Mouse (Mus musculus) heart, adult 11 months (tissue): ENCODE data around the gene Anp32a.
A peak's percentile ranks its signal among the peaks of the same experiment; 100 is the strongest.

Experiments
- DNase-seq: peaks from one replicate; pipeline ENCODE4 v3.0.0; 2022

Anp32a gene

GRCm38 (mm10) chr9:62370186-62370585, 29.1 kb downstream of the Anp32a start:
- DNase-seq: no peak

DNA sequence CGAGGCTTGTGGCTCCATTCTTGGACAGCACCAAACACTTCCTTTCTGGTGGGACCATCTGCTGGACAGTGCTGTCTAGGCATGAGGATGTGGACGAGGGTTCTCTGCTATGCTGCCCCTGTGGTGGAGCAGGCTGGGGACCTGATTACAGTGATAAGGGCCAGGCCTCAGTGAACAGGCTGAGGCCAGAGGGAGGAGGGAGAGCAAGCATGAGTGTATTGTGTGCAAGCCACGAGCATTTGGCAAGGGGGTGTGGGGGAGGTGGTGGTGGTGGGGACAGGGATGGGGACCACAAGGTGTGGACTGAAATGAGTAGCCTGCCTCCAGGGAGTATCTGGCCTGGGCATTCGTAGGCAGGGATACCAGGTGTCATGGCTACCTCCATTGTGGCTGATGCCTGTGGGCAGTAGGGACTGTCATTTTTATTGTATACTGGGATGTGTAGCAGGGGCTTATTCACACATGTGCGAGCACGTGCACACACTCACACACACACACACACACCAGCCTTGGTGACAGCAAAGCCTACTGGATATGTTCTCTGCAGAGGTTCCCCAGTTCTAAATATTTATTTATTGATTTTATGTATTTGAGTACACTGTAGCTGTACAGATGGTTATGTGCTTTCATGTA, 29.7 kb downstream of the Anp32a start:
- peak; percentile 87 for DNase-seq

- peak; percentile 95 for DNase-seq
These were observed 30.9 kb downstream of the Anp32a start for GRCm38 (mm10) chr9:62371745-62372555.

DNA sequence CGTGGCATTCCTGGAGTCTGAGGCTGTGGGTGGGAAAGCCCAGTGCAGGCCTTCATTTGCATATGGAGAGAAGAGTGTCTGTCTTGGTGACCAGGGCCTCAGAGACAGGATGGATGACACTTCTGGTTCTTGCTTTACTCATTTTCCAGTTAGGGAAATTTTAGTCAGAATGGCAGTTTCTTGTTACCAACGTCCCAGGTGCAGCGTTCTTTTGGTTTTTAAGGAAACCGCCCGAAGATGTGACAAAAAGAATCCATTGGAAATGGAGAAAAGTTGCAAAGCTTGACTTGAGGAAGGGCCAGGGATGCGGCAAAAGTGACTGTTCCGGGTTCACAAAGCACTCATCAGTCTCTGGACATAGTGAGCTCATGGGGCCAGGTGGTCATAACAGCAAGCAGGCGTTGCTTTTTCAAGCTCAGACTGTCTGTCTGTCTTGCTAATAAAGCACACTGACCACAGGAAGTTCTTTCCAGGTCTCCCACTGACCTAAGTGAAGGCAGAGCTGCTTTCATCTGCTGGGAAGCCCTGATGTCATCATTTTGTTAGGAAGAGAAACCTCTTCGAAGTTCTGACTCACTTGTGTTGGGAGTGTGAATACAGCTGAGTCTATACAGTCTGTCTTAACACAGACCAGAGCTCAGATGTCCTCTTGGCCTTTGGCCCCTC, 31.6 kb downstream of the Anp32a start:
- DNase-seq: peak; percentile 87

DNA sequence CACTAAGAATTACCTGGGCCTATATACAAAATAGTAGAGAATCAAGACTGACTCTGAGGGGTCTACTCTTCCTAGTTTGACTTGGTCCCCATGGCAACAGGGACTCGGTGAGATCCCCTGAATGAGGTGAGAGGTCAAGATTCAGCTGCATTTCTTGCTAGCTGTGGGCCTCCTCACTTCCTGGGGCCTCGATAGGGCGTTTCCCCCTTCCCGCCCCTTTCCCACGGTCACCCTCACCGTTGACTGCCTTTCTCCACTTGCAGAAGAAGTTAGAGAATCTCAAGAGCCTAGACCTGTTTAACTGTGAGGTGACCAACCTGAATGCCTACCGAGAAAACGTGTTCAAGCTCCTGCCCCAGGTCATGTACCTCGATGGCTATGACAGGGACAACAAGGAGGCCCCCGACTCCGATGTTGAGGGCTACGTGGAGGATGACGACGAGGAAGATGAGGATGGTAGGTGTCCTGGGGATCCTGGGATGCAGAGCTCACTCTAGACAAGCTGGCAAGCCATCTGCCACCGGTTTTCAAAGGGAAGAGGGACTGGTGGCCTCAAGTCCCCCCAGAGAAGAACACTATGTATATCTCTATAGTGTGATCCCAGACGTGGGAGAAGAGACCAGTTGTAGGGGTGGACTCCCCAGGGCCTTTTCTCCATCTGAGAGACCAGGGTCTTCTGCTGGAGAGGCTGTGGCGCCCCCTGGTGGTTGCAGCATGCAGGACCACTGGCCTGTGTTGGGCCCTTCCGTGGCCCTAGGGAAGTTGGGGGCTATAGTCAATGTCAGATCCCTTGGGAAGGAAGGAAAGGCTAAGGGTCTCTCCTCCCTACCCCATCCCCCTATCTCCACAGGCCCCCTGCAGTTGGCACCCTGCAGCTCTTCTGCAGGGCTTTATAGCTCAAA, 32.4 kb downstream of the Anp32a start:
- DNase-seq: peak; percentile 97

DNA sequence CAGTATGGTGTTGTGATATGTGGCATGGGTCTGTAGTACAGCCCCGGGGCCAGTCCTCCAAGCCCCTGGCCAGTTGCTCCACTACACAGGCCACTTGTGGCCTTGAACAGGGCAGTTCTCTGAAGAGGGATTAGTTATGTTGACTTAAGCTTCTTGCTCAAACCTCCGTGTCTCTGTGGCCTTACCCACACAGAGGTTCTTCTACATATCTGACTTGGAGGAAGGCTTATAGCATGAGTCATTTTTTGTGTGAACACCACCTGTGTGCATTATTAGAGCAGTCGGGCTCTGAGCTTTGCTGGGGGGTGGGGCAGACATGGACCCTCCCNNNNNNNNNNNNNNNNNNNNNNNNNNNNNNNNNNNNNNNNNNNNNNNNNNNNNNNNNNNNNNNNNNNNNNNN, 33.2 kb downstream of the Anp32a start:
- DNase-seq: peak; percentile 90

- no peak for DNase-seq
These were observed 36.8 kb downstream of the Anp32a start for GRCm38 (mm10) chr9:62377897-62378296.

GRCm38 (mm10) chr9:62380351-62380750, 39.3 kb downstream of the Anp32a start:
- no peak for DNase-seq

GRCm38 (mm10) chr9:62381402-62381913, 40.4 kb downstream of the Anp32a start:
- DNase-seq: peak; percentile 97

GRCm38 (mm10) chr9:62382519-62383084, 41.5 kb downstream of the Anp32a start:
- peak; percentile 95 for DNase-seq

DNA sequence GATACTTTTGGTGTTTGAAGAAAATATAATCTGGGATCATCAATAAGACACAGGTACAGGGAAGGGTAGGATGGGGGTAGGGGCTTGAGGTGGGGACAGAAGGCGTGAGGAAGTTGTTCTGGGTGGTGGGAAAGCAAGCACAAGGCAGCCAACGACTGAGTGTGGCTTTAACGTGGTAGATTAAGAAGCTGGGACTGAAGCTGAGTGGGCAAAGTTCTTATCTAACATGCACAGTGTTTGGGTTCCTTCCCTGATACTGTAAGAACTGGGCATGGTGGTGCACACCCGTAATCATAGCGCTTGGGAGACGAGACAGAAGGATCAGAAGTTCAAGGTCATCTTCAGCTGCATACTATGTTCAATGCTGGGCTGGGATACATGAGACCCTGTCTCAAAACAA, 44.0 kb downstream of the Anp32a start:
- DNase-seq: no peak

DNA sequence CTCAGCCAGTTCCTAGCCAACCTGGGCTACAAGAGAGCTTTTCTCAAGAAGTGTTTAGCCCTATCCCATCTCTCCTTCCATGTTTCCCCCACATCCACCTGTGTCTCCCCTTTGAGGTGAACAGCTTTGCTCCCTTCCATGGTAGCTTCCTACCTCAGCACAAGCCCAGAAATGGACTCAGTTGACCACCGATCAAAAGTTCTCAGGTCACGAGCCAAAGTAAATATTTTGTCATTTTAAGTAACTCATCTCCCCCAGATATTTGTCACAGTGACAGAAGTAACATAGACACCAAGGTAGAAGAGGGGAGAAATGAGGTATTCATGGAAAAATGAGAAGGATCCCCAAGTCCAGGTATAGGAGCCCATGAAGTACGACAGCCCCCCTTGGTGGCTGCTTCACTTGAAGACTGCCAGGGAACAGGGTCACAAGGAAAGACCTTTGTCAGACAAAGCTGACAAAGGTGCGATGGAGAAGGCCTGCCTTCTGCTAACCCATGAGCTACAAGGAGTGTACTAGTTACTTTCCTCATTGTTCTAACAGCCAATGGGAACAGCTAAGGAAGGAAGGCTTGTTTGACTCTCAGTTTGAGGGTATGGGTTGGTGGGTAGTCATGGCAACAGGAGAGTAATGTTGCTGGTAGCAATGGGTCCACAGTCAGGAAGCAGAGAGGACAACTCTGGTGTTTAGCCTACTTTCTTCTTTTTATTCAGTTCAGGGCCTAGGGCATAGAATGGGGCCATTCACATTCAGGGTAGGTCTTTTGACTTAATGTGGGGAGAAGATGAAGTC, 44.8 kb downstream of the Anp32a start:
- DNase-seq: no peak

GRCm38 (mm10) chr9:62389735-62390134, 48.6 kb downstream of the Anp32a start:
- DNase-seq: no peak

DNA sequence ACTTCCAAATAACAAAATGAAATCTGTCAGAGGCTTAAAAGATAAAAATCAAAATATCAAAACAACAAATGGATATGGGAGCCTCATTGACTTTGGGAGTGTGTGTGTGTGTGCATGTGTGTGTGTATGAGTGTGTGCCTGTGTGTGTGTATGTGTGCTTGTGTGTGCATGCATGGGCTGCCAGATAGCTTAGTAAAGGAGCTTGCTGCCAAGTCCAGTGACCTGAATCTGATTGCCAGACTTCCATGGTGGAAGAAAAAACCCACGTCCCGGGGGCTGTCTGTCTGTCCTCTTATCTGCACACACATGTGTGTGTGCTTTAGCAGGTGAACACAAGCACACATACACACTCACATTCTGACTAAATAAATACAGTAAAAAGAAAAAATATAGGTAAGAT, 52.4 kb downstream of the Anp32a start:
- DNase-seq: no peak

- DNase-seq: no peak
These were observed 53.1 kb downstream of the Anp32a start for GRCm38 (mm10) chr9:62394163-62394562.

DNA sequence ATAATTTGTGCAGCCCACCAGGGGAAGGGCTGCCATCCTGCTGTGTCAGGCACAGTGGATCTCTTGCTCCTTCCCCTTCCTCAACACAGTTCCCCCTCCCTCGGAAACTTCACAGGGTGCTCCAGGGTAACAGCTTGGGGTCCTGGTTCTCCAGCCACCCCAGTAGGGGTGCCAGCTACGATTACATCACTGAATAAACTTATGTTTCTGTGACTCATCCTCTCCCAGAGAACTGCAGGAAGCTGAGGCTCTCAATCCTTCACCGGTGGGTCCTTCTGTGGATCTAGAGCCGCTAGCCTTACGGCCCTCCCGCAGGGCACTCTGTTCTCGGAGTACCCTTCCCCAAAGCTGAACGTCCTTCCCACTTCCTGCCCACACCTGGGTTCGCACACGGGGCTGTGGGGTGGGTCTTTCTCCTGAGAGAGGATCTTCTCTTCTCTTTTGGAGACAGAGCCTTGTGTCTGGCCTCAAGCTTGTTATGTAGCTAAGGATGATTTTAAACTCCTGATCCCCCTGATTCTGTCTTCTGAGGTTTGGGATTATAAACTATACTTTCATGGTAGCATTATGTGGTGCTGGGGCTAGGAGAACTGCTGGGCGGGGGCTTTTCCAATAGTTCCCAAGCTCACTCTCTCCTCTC, 59.6 kb downstream of the Anp32a start:
- no peak for DNase-seq

DNA sequence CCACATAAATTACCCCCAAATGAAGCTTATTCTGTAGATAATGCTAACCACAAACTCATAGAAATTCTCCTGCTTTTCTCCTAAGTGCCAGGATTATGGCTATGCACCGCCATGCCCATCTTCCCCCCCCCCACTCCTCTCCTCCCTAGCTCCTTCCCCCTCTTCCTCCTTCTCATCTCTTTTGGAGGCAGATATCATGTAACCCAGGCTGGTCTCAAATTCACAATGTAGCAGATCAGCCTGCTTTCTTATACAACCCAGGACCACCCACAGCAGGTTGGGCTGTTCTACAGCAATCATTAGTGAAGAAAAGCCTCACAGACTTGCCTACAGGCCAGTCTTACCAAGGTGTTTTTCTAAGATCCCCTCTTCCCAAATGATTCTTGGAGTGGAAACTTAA, 60.5 kb downstream of the Anp32a start:
- no peak for DNase-seq

GRCm38 (mm10) chr9:62406423-62407013, 65.4 kb downstream of the Anp32a start:
- no peak for DNase-seq

- DNase-seq: peak; percentile 96
These were observed 66.5 kb downstream of the Anp32a start for GRCm38 (mm10) chr9:62407357-62408146.

DNA sequence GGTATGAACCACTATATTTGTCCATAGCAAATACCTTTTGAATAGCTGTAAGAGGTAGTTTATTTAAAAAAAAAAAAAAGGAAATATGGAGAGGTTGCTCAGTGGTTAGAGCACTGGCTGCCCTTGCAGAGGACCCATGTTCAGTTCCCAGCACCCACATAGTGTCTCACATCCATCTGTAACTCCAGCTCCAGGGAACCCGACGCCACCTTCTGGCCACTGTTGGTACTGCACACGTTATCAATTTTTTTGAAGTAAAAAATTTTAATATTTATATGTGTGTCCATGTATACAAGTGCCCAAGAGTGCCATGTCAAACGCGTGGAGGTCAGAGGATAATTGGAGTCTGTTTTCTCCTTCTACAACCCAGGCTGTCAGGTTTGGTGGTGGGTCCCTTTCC, 77.6 kb downstream of the Anp32a start:
- no peak for DNase-seq
